Mouse (Mus musculus): ENCODE data around the gene Plpp7.

DNA sequence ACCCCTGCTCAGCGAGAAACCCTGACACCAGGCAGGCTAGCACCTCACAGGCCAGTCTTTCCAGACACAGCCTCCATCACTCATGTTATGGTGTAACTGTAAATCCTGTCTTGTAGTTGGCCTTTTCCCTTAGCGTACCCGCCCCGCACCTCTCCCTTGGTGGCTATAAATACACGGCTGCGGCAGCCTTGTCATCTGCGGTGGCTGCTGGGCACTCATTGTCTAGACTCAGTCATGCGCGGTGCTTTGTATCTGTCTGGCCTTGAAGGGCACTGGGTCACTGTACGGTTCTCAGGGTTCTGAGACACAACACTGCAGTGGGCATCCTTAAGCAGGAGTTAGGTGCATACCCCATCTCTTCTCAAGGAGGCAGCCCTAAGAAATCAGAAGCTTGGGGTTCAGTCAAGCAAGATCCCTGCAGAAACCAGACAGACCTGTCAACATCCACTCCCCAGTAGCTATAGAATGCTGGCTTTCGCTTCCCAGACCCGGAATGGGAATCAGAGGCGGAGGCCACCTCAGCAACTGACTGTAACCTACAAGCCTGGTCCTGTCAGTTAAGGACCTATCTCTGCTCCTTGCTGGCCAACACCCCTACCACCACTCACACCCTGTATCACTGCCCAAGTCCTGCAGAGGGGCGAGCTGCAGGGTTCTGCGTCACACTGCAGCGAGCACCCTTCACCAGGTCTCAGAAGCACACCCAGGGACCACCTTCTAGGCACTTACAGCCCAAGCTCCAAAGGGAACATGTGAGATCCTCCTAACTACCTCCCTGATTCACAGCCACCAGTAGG, 10.0 kb downstream of the Plpp7 start:
- TF ChIP-seq FLI1 (IDR thresholded peaks at IDR 0.05; ENCODE audit: low read length), result no peak
- TF ChIP-seq GATA1 (IDR thresholded peaks at IDR 0.05; ENCODE audit: borderline replicate concordance, low read length), result no peak

All from megakaryocyte, embryonic 14.5 days (primary cell).